Mouse (Mus musculus): ENCODE data around the gene Tspan7. TPM values are rescaled to one million over a fixed set of nuclear protein-coding genes. Genes with fewer than 3 reads are reported as not detected.

The Tspan7 gene
- polyA plus RNA-seq, 1 experiment from 2014 or later = 492 TPM

GRCm38 (mm10) chrX:10502616-10503015, 17.7 kb downstream of the Tspan7 start:
- H3K4me2 ChIP-seq = no peak overlapping the region
- H3K27ac ChIP-seq (replicated peaks) = no peak overlapping the region
- H3K36me3 ChIP-seq = no peaks in the 10 kb centered on the region
- H3K27me3 ChIP-seq (replicated peaks) = no peaks in the 10 kb centered on the region
- H3K9ac ChIP-seq (replicated peaks) = no peak overlapping the region
- H3K4me1 ChIP-seq = no peaks in the 10 kb centered on the region
- WGBS = 71% methylated on average over 2 of the region's 2 CpGs
- ATAC-seq (ENCODE audit: low FRiP score) = no peak
- H3K9me3 ChIP-seq (replicated peaks) = no peaks in the 10 kb centered on the region
- H3K4me3 ChIP-seq (replicated peaks) = no peak overlapping the region

- Histone ChIP-seq H3K4me3 (replicated peaks) (no peak overlapping the region), H3K9me3 (replicated peaks) (no peaks in the 10 kb centered on the region), H3K4me1 (no peaks in the 10 kb centered on the region), H3K27ac (replicated peaks) (peak overlapping the region; percentile 9; the same call in 1 of the 2 replicates), H3K36me3 (no peaks in the 10 kb centered on the region), H3K27me3 (replicated peaks) (no peaks in the 10 kb centered on the region), H3K9ac (replicated peaks) (no peak overlapping the region), H3K4me2 (no peak overlapping the region)
- no peak for ATAC-seq (ENCODE audit: low FRiP score)
- WGBS = 45% methylated on average over 5 of the region's 5 CpGs
These were observed 29.5 kb downstream of the Tspan7 start for GRCm38 (mm10) chrX:10514417-10514816.

- H3K27me3 ChIP-seq (replicated peaks) = no peaks in the 10 kb centered on the region
- H3K4me2 ChIP-seq = no peak overlapping the region
- WGBS = 48% methylated on average over 3 of the region's 3 CpGs
- H3K9ac ChIP-seq (replicated peaks) = no peak overlapping the region
- ATAC-seq (ENCODE audit: low FRiP score) = no peak
- H3K36me3 ChIP-seq = no peaks in the 10 kb centered on the region
- H3K4me3 ChIP-seq (replicated peaks) = no peak overlapping the region
- H3K27ac ChIP-seq (replicated peaks) = no peak overlapping the region
- no peaks in the 10 kb centered on the region for H3K4me1 ChIP-seq
- H3K9me3 ChIP-seq (replicated peaks) = no peaks in the 10 kb centered on the region
These were observed 30.0 kb downstream of the Tspan7 start for GRCm38 (mm10) chrX:10514971-10515370.

- no peak for ATAC-seq (ENCODE audit: low FRiP score)
- no peaks in the 10 kb centered on the region for H3K9me3 ChIP-seq (replicated peaks)
- H3K4me1 ChIP-seq = no peaks in the 10 kb centered on the region
- H3K27me3 ChIP-seq (replicated peaks) = no peaks in the 10 kb centered on the region
- H3K4me2 ChIP-seq = no peak overlapping the region
- no peak overlapping the region for H3K27ac ChIP-seq (replicated peaks)
- 48% methylated on average over 7 of the region's 7 CpGs for WGBS
- no peak overlapping the region for H3K9ac ChIP-seq (replicated peaks)
- no peak overlapping the region for H3K4me3 ChIP-seq (replicated peaks)
- H3K36me3 ChIP-seq = no peaks in the 10 kb centered on the region
These were observed 31.5 kb downstream of the Tspan7 start for GRCm38 (mm10) chrX:10516448-10516847.

GRCm38 (mm10) chrX:10516925-10517324, 32.0 kb downstream of the Tspan7 start:
- Histone ChIP-seq H3K4me2 (no peak overlapping the region), H3K9me3 (replicated peaks) (no peaks in the 10 kb centered on the region), H3K9ac (replicated peaks) (no peak overlapping the region), H3K4me1 (no peaks in the 10 kb centered on the region), H3K27me3 (replicated peaks) (no peaks in the 10 kb centered on the region), H3K27ac (replicated peaks) (no peak overlapping the region), H3K4me3 (replicated peaks) (no peak overlapping the region), H3K36me3 (no peaks in the 10 kb centered on the region)
- ATAC-seq (ENCODE audit: low FRiP score) = no peak
- 75% methylated on average over 6 of the region's 6 CpGs for WGBS

- H3K4me1 ChIP-seq = no peaks in the 10 kb centered on the region
- no peaks in the 10 kb centered on the region for H3K27me3 ChIP-seq (replicated peaks)
- ATAC-seq (ENCODE audit: low FRiP score) = no peak
- H3K36me3 ChIP-seq = no peaks in the 10 kb centered on the region
- WGBS = 44% methylated on average over 4 of the region's 4 CpGs
- no peak overlapping the region for H3K4me3 ChIP-seq (replicated peaks)
- H3K27ac ChIP-seq (replicated peaks) = no peak overlapping the region
- no peak overlapping the region for H3K9ac ChIP-seq (replicated peaks)
- no peaks in the 10 kb centered on the region for H3K9me3 ChIP-seq (replicated peaks)
- H3K4me2 ChIP-seq = no peak overlapping the region
These were observed 32.8 kb downstream of the Tspan7 start for GRCm38 (mm10) chrX:10517756-10518155.

- Histone ChIP-seq H3K27ac (replicated peaks) (no peak overlapping the region), H3K36me3 (no peaks in the 10 kb centered on the region), H3K4me3 (replicated peaks) (no peak overlapping the region), H3K4me1 (no peaks in the 10 kb centered on the region), H3K9me3 (replicated peaks) (no peaks in the 10 kb centered on the region), H3K9ac (replicated peaks) (no peak overlapping the region), H3K27me3 (replicated peaks) (no peaks in the 10 kb centered on the region), H3K4me2 (no peak overlapping the region)
- WGBS = 49% methylated on average over 5 of the region's 5 CpGs
- no peak for ATAC-seq (ENCODE audit: low FRiP score)
These were observed 33.6 kb downstream of the Tspan7 start for GRCm38 (mm10) chrX:10518510-10518909.

GRCm38 (mm10) chrX:10535450-10535849, 50.5 kb downstream of the Tspan7 start:
- Histone ChIP-seq H3K9ac (replicated peaks) (no peak overlapping the region), H3K4me3 (replicated peaks) (no peak overlapping the region), H3K9me3 (replicated peaks) (no peaks in the 10 kb centered on the region), H3K4me1 (0 out of 2 replicates have a peak, but pooled peaks cover 3% of the 10 kb centered on the region), H3K4me2 (no peak overlapping the region), H3K27ac (replicated peaks) (no peak overlapping the region), H3K36me3 (no peaks in the 10 kb centered on the region), H3K27me3 (replicated peaks) (no peaks in the 10 kb centered on the region)
- 32% methylated on average over 2 of the region's 2 CpGs for WGBS
- ATAC-seq (ENCODE audit: low FRiP score) = no peak

GRCm38 (mm10) chrX:10539009-10539408, 54.1 kb downstream of the Tspan7 start:
- 64% methylated on average over 2 of the region's 2 CpGs for WGBS
- Histone ChIP-seq H3K4me1 (0 out of 2 replicates have a peak, but pooled peaks cover 3% of the 10 kb centered on the region), H3K27me3 (replicated peaks) (no peaks in the 10 kb centered on the region), H3K4me2 (no peak overlapping the region), H3K9ac (replicated peaks) (no peak overlapping the region), H3K27ac (replicated peaks) (no peak overlapping the region), H3K36me3 (no peaks in the 10 kb centered on the region), H3K4me3 (replicated peaks) (no peak overlapping the region), H3K9me3 (replicated peaks) (no peaks in the 10 kb centered on the region)
- ATAC-seq (ENCODE audit: low FRiP score) = no peak

- WGBS = 43% methylated on average over 6 of the region's 6 CpGs
These were observed 54.7 kb downstream of the Tspan7 start for GRCm38 (mm10) chrX:10539482-10540166.

GRCm38 (mm10) chrX:10546840-10547239, 61.9 kb downstream of the Tspan7 start:
- H3K9ac ChIP-seq (replicated peaks) = no peak overlapping the region
- H3K27me3 ChIP-seq (replicated peaks) = no peaks in the 10 kb centered on the region
- H3K27ac ChIP-seq (replicated peaks) = no peak overlapping the region
- no peaks in the 10 kb centered on the region for H3K4me1 ChIP-seq
- H3K4me3 ChIP-seq (replicated peaks) = no peak overlapping the region
- no peak for ATAC-seq (ENCODE audit: low FRiP score)
- no peaks in the 10 kb centered on the region for H3K36me3 ChIP-seq
- H3K9me3 ChIP-seq (replicated peaks) = no peaks in the 10 kb centered on the region
- no peak overlapping the region for H3K4me2 ChIP-seq
- 82% methylated on average over 3 of the region's 3 CpGs for whole genome bisulfite sequencing

More at GRCm38 (mm10) chrX:10539482-10540166, 54.7 kb downstream of the Tspan7 start:
- Histone ChIP-seq H3K9ac (replicated peaks) (no peak overlapping the region), H3K27ac (replicated peaks) (no peak overlapping the region), H3K4me1 (0 out of 2 replicates have a peak, but pooled peaks cover 3% of the 10 kb centered on the region), H3K27me3 (replicated peaks) (no peaks in the 10 kb centered on the region), H3K4me3 (replicated peaks) (no peak overlapping the region), H3K36me3 (no peaks in the 10 kb centered on the region), H3K4me2 (no peak overlapping the region), H3K9me3 (replicated peaks) (no peaks in the 10 kb centered on the region)
- ATAC-seq (ENCODE audit: low FRiP score) = no peak

- H3K4me2 ChIP-seq = no peak overlapping the region
- WGBS = 77% methylated on average over 3 of the region's 3 CpGs
- no peaks in the 10 kb centered on the region for H3K36me3 ChIP-seq
- no peak overlapping the region for H3K4me3 ChIP-seq (replicated peaks)
- no peak for ATAC-seq (ENCODE audit: low FRiP score)
- H3K27ac ChIP-seq (replicated peaks) = no peak overlapping the region
- no peak overlapping the region for H3K9ac ChIP-seq (replicated peaks)
- no peaks in the 10 kb centered on the region for H3K9me3 ChIP-seq (replicated peaks)
- H3K27me3 ChIP-seq (replicated peaks) = no peaks in the 10 kb centered on the region
- H3K4me1 ChIP-seq = no peaks in the 10 kb centered on the region
These were observed 64.8 kb downstream of the Tspan7 start for GRCm38 (mm10) chrX:10549708-10550107.
